Mouse (Mus musculus): Measurements from ENCODE around the gene Ugcg. TPM values are rescaled to one million over a fixed set of nuclear protein-coding genes. Genes with fewer than 3 reads are reported as not detected.

Ugcg gene
- polyA plus RNA-seq, 1 experiment from 2014 or later = 26.6 TPM

DNA sequence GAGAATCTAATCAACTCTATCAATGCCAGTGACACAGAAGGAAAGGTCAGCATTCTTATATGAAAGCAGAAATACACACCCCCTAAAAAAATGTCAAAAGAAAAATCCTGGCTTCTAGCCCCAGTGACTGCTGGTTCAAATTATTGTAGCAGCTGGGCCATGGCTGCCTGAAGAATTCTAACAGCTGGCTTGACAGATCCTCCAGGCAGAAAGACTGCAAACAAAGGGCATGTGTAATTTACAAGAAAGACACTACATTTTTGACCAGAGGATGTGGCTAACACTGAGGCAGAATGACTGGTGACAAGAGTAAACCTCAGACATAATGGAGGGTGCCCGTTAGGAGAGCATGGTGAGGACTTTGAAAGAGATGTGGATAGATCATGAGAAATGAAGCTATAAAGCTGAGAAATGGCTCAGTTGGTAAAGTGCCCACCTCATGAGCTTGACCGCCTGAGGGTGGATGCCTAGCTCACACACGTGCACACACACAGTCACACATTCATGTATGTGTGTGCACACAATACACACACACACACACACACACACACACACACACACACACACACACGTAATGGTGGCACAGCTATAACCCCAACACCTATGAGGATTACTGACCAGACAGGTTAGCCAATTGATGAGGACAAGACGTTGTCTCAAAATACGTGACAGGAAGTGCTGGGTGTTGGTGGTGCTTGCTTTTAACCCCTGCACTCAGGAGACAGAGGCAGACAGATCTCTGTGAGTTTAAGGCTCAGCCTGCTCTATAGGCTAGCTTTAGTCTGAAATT, 42.4 kb downstream of the Ugcg start:
- Histone ChIP-seq H3K4me2 (ENCODE audit: low read depth, low read length) (no peak overlapping the region), H3K27ac (ENCODE audit: low read depth, low read length) (0 out of 2 replicates have a peak overlapping the region, but pooled peaks have one; percentile 22), H3K4me1 (ENCODE audit: control insufficient read depth, insufficient read depth, low read length) (no peaks in the 10 kb centered on the region), H3K36me3 (ENCODE audit: control insufficient read depth, insufficient read depth, low read length) (no peaks in the 10 kb centered on the region), H3K9me3 (ENCODE audit: control insufficient read depth, low read length) (no peaks in the 10 kb centered on the region), H3K4me3 (ENCODE audit: low read depth, low read length) (no peak overlapping the region), H3K27me3 (ENCODE audit: control insufficient read depth, insufficient read depth, low read length) (no peaks in the 10 kb centered on the region), H3K9ac (replicated peaks; ENCODE audit: low read depth, low read length) (no peak overlapping the region)
- no peak for ATAC-seq (ENCODE audit: low read depth)
- 86% methylated on average over 6 of the region's 6 CpGs for WGBS

DNA sequence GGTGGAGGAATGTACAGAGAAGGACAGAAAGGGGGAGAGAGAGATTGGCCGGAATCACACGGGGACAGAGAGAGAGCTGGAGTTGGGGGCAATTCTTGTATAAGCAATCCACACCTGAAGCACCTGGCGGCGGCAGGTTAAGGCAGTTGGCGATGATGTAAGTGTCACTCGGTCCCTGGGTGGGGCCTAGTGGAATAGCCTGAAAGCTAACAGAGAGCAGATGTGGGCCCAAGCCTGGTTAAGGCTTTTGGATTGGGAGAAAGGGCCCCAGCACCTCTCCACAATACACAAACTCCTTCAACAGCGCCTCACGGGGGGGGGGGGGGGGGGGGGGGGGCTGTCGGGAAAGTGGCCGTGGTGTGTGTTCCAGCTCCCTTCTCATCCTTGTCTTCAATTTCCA, 45.0 kb downstream of the Ugcg start:
- Histone ChIP-seq H3K4me3 (ENCODE audit: low read depth, low read length) (no peak overlapping the region), H3K9me3 (ENCODE audit: control insufficient read depth, low read length) (no peaks in the 10 kb centered on the region), H3K4me2 (ENCODE audit: low read depth, low read length) (no peak overlapping the region), H3K27me3 (ENCODE audit: control insufficient read depth, insufficient read depth, low read length) (no peaks in the 10 kb centered on the region), H3K9ac (replicated peaks; ENCODE audit: low read depth, low read length) (no peak overlapping the region), H3K27ac (ENCODE audit: low read depth, low read length) (no peak overlapping the region), H3K36me3 (ENCODE audit: control insufficient read depth, insufficient read depth, low read length) (no peaks in the 10 kb centered on the region), H3K4me1 (ENCODE audit: control insufficient read depth, insufficient read depth, low read length) (no peaks in the 10 kb centered on the region)
- WGBS = 96% methylated on average over 8 of the region's 10 CpGs
- ATAC-seq (ENCODE audit: low read depth) = no peak

DNA sequence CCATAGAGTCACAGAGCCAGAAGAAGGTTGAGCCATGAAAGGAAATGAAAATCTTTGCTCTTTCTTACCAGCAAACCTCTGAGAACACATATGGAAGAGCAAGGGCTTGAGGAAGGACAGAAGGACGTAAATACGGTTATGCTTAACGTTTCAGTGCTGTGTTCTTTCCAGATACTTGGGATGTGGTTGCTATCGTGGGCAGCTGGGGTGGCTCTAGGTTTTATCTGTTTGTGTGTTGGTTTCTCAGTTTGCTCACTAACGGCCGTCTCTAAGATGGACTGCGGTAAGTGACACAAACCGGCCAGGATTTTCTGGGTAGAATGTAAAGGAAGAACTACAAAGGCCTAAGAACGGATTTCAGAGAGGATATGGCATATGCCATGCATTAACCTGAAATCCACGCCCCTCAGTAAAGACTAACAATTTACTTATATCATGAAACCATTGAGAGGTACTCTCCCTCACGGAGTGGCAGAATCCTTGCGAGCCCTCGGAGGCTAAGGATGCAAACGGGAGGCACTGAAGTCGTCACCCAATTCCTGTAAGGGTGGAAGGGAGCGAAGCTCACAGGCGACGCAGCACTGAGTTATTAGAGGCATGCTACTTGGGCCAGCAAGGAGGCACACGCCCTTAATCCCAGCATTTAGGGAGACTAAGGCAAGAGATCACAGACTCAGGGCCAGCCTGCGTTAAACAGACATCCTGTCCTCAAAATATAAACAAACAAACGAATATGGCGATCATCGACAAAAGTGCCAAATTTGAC, 45.6 kb downstream of the Ugcg start:
- ATAC-seq (ENCODE audit: low read depth) = no peak
- Histone ChIP-seq H3K4me3 (ENCODE audit: low read depth, low read length) (no peak overlapping the region), H3K4me1 (ENCODE audit: control insufficient read depth, insufficient read depth, low read length) (no peaks in the 10 kb centered on the region), H3K4me2 (ENCODE audit: low read depth, low read length) (no peak overlapping the region), H3K9ac (replicated peaks; ENCODE audit: low read depth, low read length) (no peak overlapping the region), H3K9me3 (ENCODE audit: control insufficient read depth, low read length) (no peaks in the 10 kb centered on the region), H3K27ac (ENCODE audit: low read depth, low read length) (no peak overlapping the region), H3K36me3 (ENCODE audit: control insufficient read depth, insufficient read depth, low read length) (no peaks in the 10 kb centered on the region), H3K27me3 (ENCODE audit: control insufficient read depth, insufficient read depth, low read length) (no peaks in the 10 kb centered on the region)
- WGBS = 93% methylated on average over 23 of the region's 23 CpGs

DNA sequence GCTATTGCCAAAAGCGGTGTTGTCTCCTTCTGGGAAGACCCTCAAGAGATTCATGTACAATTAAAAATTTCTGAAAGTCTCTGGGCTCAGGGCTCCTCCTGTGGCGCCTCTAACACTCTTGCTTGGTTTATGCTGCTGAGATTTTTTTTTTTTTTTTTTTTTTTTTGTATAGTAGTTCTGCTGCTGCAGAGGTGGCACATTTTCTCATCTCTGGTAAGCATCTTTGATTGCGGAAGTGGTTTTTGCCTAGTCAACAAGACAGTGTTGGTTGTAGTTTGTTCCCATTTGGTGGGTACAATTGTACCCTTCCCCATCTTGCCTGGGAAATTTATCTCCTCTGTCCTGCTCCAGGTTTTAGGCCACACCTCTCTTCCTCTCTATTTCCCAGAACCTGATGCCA, 47.3 kb downstream of the Ugcg start:
- WGBS = 87% methylated on average over 3 of the region's 3 CpGs
- ATAC-seq (ENCODE audit: low read depth) = no peak
- Histone ChIP-seq H3K9me3 (ENCODE audit: control insufficient read depth, low read length) (no peaks in the 10 kb centered on the region), H3K4me3 (ENCODE audit: low read depth, low read length) (no peak overlapping the region), H3K9ac (replicated peaks; ENCODE audit: low read depth, low read length) (no peak overlapping the region), H3K4me1 (ENCODE audit: control insufficient read depth, insufficient read depth, low read length) (no peaks in the 10 kb centered on the region), H3K36me3 (ENCODE audit: control insufficient read depth, insufficient read depth, low read length) (no peaks in the 10 kb centered on the region), H3K27me3 (ENCODE audit: control insufficient read depth, insufficient read depth, low read length) (no peaks in the 10 kb centered on the region), H3K4me2 (ENCODE audit: low read depth, low read length) (no peak overlapping the region), H3K27ac (ENCODE audit: low read depth, low read length) (no peak overlapping the region)

DNA sequence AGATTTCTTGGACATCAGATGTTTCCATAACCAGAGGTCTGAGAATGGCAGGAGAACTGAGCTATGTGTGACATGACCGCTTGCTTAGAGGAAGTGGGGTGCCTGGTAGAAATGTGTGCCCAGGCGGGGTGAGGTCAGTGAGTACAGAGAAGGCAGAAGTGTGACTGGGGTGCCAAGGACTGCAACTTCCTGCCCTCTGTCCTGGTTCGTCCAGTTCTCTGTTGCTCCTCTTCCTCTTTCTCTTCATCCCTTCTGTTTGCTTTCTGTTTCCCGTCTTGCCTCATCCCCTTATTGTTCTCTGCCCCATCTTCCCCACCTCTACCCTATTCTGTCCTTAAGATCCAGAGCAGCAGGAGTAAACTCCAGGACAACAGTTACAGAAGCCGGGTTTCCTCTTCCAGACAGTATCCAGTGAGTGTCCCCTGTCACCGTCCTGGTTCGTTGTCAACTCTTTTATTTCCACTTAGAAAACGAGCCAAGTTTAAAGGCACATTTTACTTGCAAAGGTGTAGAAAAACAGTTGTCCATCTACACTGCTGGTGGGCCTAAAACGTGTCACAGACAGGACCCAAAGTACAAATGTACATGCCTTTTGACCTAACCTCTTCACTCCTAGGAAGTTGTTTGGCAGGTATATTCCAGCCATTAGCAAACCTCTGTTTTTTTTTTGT, 49.7 kb downstream of the Ugcg start:
- H3K36me3 ChIP-seq (ENCODE audit: control insufficient read depth, insufficient read depth, low read length) = no peaks in the 10 kb centered on the region
- H3K9ac ChIP-seq (replicated peaks; ENCODE audit: low read depth, low read length) = no peak overlapping the region
- H3K9me3 ChIP-seq (ENCODE audit: control insufficient read depth, low read length) = no peaks in the 10 kb centered on the region
- ATAC-seq (ENCODE audit: low read depth) = no peak
- no peaks in the 10 kb centered on the region for H3K27me3 ChIP-seq (ENCODE audit: control insufficient read depth, insufficient read depth, low read length)
- H3K4me3 ChIP-seq (ENCODE audit: low read depth, low read length) = no peak overlapping the region
- H3K27ac ChIP-seq (ENCODE audit: low read depth, low read length) = no peak overlapping the region
- H3K4me2 ChIP-seq (ENCODE audit: low read depth, low read length) = no peak overlapping the region
- no peaks in the 10 kb centered on the region for H3K4me1 ChIP-seq (ENCODE audit: control insufficient read depth, insufficient read depth, low read length)
- WGBS = 83% methylated on average over 9 of the region's 9 CpGs

DNA sequence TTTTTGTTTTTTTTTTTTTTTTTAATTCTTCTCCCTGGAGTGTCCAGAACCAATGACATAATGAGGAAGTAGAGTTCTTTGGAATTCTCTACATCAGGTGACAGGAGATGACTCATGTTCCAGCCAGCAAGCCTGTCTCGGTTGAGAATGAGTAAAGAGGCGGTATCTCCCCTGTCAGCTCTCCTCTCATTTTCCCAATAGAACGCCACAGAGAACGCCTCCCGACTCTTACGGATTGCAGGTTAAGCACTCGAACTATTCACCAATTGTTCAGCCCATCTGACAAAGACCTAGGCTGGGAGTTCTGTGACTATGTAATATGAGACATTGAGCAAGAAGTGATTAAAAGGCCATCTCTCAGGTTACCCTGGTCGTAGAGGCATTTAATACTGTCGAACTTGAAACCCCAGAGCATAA, 50.3 kb downstream of the Ugcg start:
- H3K4me3 ChIP-seq (ENCODE audit: low read depth, low read length) = no peak overlapping the region
- no peaks in the 10 kb centered on the region for H3K4me1 ChIP-seq (ENCODE audit: control insufficient read depth, insufficient read depth, low read length)
- H3K9me3 ChIP-seq (ENCODE audit: control insufficient read depth, low read length) = no peaks in the 10 kb centered on the region
- H3K36me3 ChIP-seq (ENCODE audit: control insufficient read depth, insufficient read depth, low read length) = no peaks in the 10 kb centered on the region
- H3K27ac ChIP-seq (ENCODE audit: low read depth, low read length) = no peak overlapping the region
- H3K9ac ChIP-seq (replicated peaks; ENCODE audit: low read depth, low read length) = no peak overlapping the region
- WGBS = 62% methylated on average over 9 of the region's 9 CpGs
- no peaks in the 10 kb centered on the region for H3K27me3 ChIP-seq (ENCODE audit: control insufficient read depth, insufficient read depth, low read length)
- no peak overlapping the region for H3K4me2 ChIP-seq (ENCODE audit: low read depth, low read length)
- no peak for ATAC-seq (ENCODE audit: low read depth)

DNA sequence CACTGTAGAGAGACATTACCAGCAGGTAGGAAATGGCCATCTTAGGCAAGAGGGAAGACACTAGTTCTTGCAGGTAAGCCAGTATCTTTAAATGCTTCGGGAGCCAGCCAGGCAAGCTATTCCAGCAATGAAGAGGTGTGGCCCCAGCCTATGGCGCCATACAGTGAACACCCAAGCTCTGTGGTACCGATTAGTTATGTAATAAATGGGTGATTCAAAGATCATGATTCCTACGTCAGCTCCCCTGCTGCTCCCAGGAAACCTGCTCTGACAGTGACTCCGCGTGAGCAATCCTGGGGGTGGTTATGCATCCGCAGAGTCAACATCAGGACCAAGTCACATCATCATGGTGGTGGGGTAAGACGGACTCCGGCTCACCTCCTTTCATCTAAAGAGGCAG, 51.1 kb downstream of the Ugcg start:
- no peak for ATAC-seq (ENCODE audit: low read depth)
- Histone ChIP-seq H3K4me2 (ENCODE audit: low read depth, low read length) (no peak overlapping the region), H3K4me3 (ENCODE audit: low read depth, low read length) (no peak overlapping the region), H3K4me1 (ENCODE audit: control insufficient read depth, insufficient read depth, low read length) (no peaks in the 10 kb centered on the region), H3K36me3 (ENCODE audit: control insufficient read depth, insufficient read depth, low read length) (no peaks in the 10 kb centered on the region), H3K9ac (replicated peaks; ENCODE audit: low read depth, low read length) (no peak overlapping the region), H3K27me3 (ENCODE audit: control insufficient read depth, insufficient read depth, low read length) (no peaks in the 10 kb centered on the region), H3K27ac (ENCODE audit: low read depth, low read length) (no peak overlapping the region), H3K9me3 (ENCODE audit: control insufficient read depth, low read length) (no peaks in the 10 kb centered on the region)
- 94% methylated on average over 9 of the region's 9 CpGs for WGBS

DNA sequence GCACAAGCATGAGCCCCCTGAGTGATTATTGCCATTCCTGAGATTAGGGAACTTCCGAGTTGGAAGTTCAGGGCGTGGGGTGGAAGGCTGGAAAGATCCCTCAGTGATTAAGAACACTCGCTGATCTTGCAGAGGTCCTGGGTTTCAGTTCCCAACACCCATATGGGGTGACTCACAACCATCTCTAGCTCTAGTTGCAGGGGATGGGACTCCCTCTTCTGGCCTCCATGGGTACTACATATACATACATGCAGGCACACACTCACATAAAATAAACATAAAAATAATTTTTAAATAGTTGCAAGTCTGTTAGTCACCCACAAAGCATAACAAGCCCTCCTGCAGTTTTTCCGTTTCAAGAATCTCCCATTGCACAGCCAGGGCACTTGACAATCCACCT, 52.0 kb downstream of the Ugcg start:
- Histone ChIP-seq H3K9me3 (ENCODE audit: control insufficient read depth, low read length) (no peaks in the 10 kb centered on the region), H3K27me3 (ENCODE audit: control insufficient read depth, insufficient read depth, low read length) (no peaks in the 10 kb centered on the region), H3K4me2 (ENCODE audit: low read depth, low read length) (no peak overlapping the region), H3K4me3 (ENCODE audit: low read depth, low read length) (no peak overlapping the region), H3K36me3 (ENCODE audit: control insufficient read depth, insufficient read depth, low read length) (no peaks in the 10 kb centered on the region), H3K27ac (ENCODE audit: low read depth, low read length) (no peak overlapping the region), H3K4me1 (ENCODE audit: control insufficient read depth, insufficient read depth, low read length) (no peaks in the 10 kb centered on the region), H3K9ac (replicated peaks; ENCODE audit: low read depth, low read length) (no peak overlapping the region)
- 93% methylated on average over 4 of the region's 4 CpGs for WGBS
- ATAC-seq (ENCODE audit: low read depth) = no peak

DNA sequence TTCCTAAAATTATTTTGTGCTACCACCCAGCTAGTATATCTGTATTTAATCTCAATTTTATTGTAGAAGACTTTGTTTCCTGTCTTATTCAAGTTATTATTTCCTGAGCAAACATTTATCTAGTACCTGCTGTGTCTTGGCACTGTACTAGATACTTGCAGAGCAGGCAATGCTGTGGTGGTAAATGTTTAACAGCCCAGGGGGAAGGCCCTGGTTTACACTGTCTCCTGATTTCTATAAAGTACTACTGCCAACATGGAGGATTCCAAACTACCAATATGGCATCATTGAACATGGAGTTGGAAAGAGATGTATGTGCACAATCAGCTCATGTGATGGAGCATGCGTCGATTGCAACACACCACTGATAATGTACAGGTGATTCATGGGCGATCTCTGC, 53.2 kb downstream of the Ugcg start:
- WGBS = 95% methylated on average over 3 of the region's 3 CpGs
- no peaks in the 10 kb centered on the region for H3K9me3 ChIP-seq (ENCODE audit: control insufficient read depth, low read length)
- no peak overlapping the region for H3K9ac ChIP-seq (replicated peaks; ENCODE audit: low read depth, low read length)
- H3K27me3 ChIP-seq (ENCODE audit: control insufficient read depth, insufficient read depth, low read length) = no peaks in the 10 kb centered on the region
- no peaks in the 10 kb centered on the region for H3K36me3 ChIP-seq (ENCODE audit: control insufficient read depth, insufficient read depth, low read length)
- ATAC-seq (ENCODE audit: low read depth) = no peak
- no peaks in the 10 kb centered on the region for H3K4me1 ChIP-seq (ENCODE audit: control insufficient read depth, insufficient read depth, low read length)
- no peak overlapping the region for H3K4me3 ChIP-seq (ENCODE audit: low read depth, low read length)
- no peak overlapping the region for H3K27ac ChIP-seq (ENCODE audit: low read depth, low read length)
- no peak overlapping the region for H3K4me2 ChIP-seq (ENCODE audit: low read depth, low read length)

All from neural tube, embryonic 14.5 days (tissue).